Mouse (Mus musculus): Measurements from ENCODE around the gene Col4a6. TPM values are rescaled to one million over a fixed set of nuclear protein-coding genes. Genes with fewer than 3 reads are reported as not detected.

Gene Col4a6
- total RNA-seq, 1 experiment from 2014 or later, result not detected

GRCm38 (mm10) chrX:141149705-141150104 is 324.2 kb downstream of the Col4a6 start:
- ATAC-seq (replicated peaks in 1 of 2; ENCODE audit: insufficient read depth in 1 of 2, low FRiP score in 2 of 2, low TSS enrichment in 1 of 2, low read depth in 1 of 2, poor library complexity in 2 of 2, severe bottlenecking in 2 of 2), result peak; percentile 62 to 73

Other genes with a start within 250 kb of the Col4a6 start
- 0.19 TPM in 1 of 2 replicates, not detected in the other for gene Col4a5, start 1.3 kb upstream of the Col4a6 start, total RNA-seq (2017)

All from hematopoietic stem cell, adult 5-6 weeks (primary cell).